Mouse (Mus musculus): ENCODE measurements around the gene Lancl3.

DNA sequence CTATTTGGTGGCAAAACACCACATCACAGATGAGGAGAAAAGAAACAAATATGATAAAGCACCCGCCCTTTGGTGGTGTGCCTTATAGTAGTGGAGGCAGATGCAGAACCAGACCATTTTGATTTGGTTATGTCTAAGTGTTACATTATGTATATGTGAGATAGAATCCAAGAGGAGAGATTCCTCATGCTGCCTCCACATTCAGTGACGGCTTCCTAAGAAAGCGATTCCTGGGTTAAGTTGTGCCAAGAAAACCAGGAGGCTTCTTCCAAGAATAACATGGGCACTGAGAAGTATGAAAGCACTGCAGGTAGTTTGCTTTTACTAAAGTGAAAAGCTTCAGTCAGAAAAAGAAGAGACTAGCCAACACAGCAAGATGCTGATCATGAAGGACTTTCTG lies 55.2 kb downstream of the Lancl3 start:
- TF ChIP-seq EP300 (IDR thresholded peaks at IDR 0.05; ENCODE audit: low read depth): no peak
- no peak for TF ChIP-seq CTCF (IDR thresholded peaks at IDR 0.05; ENCODE audit: low read depth)
